Mouse (Mus musculus): Measurements from ENCODE around the gene Gzmk.

GRCm38 (mm10) chr13:113271189-113271588 is 45.5 kb upstream of the Gzmk start:
- TF ChIP-seq CTCF (IDR thresholded peaks at IDR 0.05; ENCODE audit: insufficient read depth, low read depth, low read length) (no peak), POLR2A (IDR thresholded peaks at IDR 0.05; ENCODE audit: insufficient read depth, low read depth, low read length) (no peak)

All from olfactory bulb, adult 2 months (tissue).